Mouse (Mus musculus): Measurements from ENCODE around the gene Olfr165.
"Not testable (repeated sequence)": the region's sequence is repeated elsewhere in the genome, so short reads cannot be mapped to it uniquely, and the experiment has no call there.

Olfr165 gene

DNA sequence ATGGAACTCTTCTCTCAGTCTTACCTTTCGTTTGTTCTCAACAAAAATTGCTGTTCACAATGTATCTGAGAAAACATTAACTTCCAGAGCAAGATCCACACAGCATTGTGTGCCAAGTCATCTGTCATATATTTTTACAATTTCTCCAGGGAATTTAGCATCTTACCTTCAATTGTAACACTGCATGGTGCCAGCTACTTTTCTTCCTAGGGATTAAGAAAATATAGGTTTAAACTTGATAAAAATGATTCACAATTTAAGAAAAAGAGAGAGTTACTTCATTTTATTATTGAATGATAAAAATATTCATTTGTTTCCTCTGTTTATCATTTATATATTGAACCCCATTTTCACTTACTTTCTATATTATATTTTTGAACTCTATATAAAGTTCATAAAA lies at the start of gene Olfr165:
TSS of gene Olfr165 (minus strand) at position 101 of the 400 bp plus-strand sequence.
- no peak for DNase-seq (ENCODE audit: low spot score)

DNA sequence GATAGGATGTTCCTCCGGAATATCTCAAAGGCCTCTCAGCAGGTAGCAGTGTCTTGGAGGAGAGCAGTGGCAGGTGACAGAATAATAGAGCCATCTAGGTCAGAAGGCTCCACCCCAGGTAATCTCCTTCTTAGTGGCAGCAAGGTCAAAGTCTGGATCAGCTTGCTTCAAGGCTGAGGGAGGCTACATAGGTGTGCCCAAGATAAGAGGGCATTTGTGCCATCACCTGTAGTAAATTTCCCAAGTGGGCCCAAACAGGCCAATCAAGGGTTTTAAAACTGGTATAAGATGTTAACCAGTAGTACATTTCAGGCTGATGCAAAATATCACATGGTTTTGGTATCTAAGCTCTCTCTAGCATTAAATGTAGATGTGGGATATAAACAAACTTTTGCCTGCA lies 41.4 kb upstream of the Olfr165 start:
- DNase-seq (ENCODE audit: low spot score) = no peak

DNA sequence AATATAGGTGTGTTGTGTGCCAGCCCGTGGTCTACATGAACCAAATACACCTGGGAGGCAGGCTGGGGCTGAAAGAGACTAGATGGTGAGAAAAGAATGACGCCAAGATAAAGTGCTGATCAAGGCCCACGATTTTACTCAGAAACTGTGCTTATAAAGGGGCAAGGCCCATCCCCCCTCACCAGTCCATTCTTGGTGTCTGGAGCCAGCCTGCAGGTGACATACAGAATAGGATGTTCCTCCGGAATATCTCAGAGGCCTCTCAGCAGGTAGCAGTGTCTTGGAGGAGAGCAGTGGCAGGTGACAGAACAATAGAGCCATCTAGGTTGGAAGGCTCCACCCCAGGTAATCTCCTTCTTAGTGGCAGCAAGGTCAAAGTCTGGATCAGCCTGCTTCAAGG lies 35.8 kb upstream of the Olfr165 start:
- not testable (repeated sequence) for DNase-seq (ENCODE audit: low spot score)

DNA sequence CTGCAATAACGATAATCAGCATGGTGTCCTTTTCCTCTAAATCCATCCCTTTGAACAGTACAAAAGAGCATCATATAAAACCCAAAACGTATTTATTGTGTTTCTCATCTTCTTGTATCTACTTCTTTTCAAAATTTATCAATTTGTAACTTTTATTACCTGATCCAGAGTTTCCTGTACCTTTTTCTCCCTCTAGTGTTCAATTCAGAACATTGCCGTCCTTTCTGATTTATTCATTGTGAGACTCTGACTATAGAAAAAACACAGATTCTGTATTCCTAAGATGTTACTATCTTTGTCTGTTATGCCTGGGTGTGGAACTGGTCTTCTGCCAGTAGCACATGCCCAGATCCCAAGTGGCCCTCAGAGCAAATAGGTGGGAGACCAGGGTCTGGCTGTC lies 35.0 kb downstream of the Olfr165 start:
- no peak for DNase-seq (ENCODE audit: low spot score)

Data from T-cell, adult 2 months (primary cell).